Mouse (Mus musculus) embryonic facial prominence, embryonic 10.5 days (tissue): ENCODE results near the gene Inava. TPM values are rescaled to one million over a fixed set of nuclear protein-coding genes. Genes with fewer than 3 reads are reported as not detected.

Experiments used
- DNase-seq: peaks from one replicate; pipeline ENCODE4 v3.0.0-alpha.2; 2017; ENCODE audit warnings: low spot score
- H3K27ac ChIP-seq: fragments of 300-500 bp; sonication (generic); replicated peaks from 2 replicates; pipeline ENCODE4 v1.5.1; 2016; ENCODE audit warnings: mild to moderate bottlenecking
- H3K27me3 ChIP-seq: fragments of 300-500 bp; sonication (generic); replicated peaks from 2 replicates; pipeline ENCODE4 v1.6.1; 2016; ENCODE audit warnings: low read depth, mild to moderate bottlenecking; ENCODE audit not compliant: poor library complexity, severe bottlenecking
- H3K36me3 ChIP-seq: fragments of 300-500 bp; sonication (generic); replicated peaks from 2 replicates; pipeline ENCODE4 v1.6.1; 2016; ENCODE audit warnings: mild to moderate bottlenecking, moderate library complexity
- H3K4me1 ChIP-seq: fragments of 300-500 bp; sonication (generic); 2 replicates; pipeline ENCODE4 v1.6.1; 2016
- H3K4me3 ChIP-seq: fragments of 300-500 bp; sonication (generic); 2 replicates; pipeline ENCODE4 v1.5.1; 2016; ENCODE audit warnings: mild to moderate bottlenecking, moderate library complexity
- H3K9me3 ChIP-seq: fragments of 300-500 bp; sonication (generic); 2 replicates; pipeline ENCODE4 v1.6.1; 2016; ENCODE audit warnings: mild to moderate bottlenecking
- WGBS: fragments of 180-500 bp; shearing (Covaris S2); methylation state at CpG from one replicate; pipeline ENCODE4 v1.1.7; 2016; 5-methylcytosine and 5-hydroxymethylcytosine counted together
- polyA plus RNA-seq: library from polyadenylated mRNA; unstranded; fragments of >200 nt; fragmentation: Nextera tagmentation; extraction: Ambion mirVana; gene quantifications from 2 replicates; pipeline ENCODE4 v1.2.1, GENCODE M21; 2016

Gene Inava
- polyA plus RNA-seq, 1 experiment from 2014 or later, result 24.1 TPM

DNA sequence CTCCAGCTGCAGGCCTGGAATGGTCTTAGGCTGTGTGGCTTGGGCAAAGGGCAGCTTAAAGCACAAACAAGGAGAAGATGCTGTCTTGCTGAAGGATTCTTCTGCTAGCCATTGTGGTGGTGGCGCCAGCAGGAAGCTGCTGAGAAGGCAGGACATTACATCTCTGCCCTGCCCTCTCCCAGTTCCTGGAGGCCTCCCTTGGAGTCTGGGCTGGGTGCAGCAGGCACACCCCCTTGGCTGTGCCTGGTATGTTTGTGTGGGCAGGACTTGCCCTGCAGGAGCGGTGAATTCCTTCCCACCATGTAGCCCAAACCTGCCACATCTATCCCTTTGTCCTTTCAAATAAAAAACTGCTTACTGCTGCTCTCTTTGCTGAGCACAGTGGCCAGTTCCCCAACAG is 57.0 kb downstream of the Inava start:
- Histone ChIP-seq H3K4me1 (peaks cover 29% of the 10 kb centered on the region), H3K4me3 (no peak overlapping the region), H3K27ac (no peak overlapping the region), H3K27me3 (peaks cover 5% of the 10 kb centered on the region; the same call in 1 of the 2 replicates), H3K9me3 (no peaks in the 10 kb centered on the region), H3K36me3 (peaks cover 60% of the 10 kb centered on the region)
- no peak for DNase-seq
- 80% methylated on average over 2 of the region's 2 CpGs for WGBS

DNA sequence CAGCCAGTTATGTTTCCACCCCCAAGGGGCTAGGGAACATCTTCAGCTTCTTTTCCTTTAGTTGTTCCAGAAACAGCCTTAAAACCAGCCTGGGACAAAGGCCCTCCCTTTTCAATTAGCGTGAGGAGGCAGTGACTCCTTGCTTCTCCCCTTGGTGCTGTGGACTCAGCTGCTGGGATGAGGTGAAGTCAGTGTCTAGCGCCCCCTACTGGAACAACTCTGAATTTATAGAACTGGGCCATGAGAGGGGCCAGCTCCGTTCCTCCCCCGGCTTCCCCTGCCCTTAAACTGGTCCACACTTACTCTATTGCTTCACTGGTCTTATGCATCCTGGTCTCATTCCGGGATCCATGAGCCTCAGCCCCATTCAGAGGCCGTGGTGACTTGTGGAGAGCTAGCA is 58.9 kb downstream of the Inava start:
- Histone ChIP-seq H3K36me3 (peaks cover 73% of the 10 kb centered on the region), H3K4me3 (no peak overlapping the region)
- 34% methylated on average over 6 of the region's 6 CpGs for WGBS

DNA sequence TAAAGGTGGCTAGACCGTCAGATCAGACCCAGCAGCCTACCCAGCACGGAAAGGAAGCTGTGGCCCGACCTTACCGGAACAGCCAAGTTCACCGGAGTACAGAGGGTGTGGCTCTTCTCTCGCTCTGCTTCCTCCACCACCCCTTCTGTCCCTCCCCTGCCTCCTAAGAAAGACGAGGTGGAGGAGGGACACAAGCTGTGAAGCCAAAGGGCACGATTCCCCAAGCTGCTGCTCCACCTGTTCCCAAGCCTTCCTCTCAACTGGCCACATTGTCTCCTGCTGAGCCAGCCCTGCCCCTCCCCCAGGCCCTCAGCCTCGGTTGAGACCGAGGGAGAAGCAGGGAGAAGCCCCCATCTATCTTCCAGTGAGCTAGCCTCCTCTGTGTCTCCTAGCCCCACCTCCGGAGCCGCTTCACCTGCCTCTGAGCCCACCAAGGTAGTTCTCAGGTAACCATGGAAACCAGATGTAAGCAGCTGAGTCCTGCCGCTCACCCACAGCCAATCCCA is 59.9 kb downstream of the Inava start:
- H3K27ac ChIP-seq, result peak overlapping the region; percentile 63
- peaks cover 76% of the 10 kb centered on the region for H3K36me3 ChIP-seq
- peaks cover 32% of the 10 kb centered on the region for H3K4me1 ChIP-seq
- H3K4me3 ChIP-seq, result peak overlapping the region; percentile 23; the same call in 1 of the 2 replicates
- peaks cover 6% of the 10 kb centered on the region; the same call in 1 of the 2 replicates for H3K27me3 ChIP-seq
- H3K9me3 ChIP-seq, result no peaks in the 10 kb centered on the region
- DNase-seq, result peak; percentile 42
- 17% methylated on average over 13 of the region's 13 CpGs for WGBS

More for the DNA sequence above, 58.9 kb downstream of the Inava start:
- Histone ChIP-seq H3K27me3 (peaks cover 6% of the 10 kb centered on the region; the same call in 1 of the 2 replicates), H3K27ac (no peak overlapping the region), H3K9me3 (no peaks in the 10 kb centered on the region), H3K4me1 (peaks cover 29% of the 10 kb centered on the region)
- peak; percentile 64 for DNase-seq

DNA sequence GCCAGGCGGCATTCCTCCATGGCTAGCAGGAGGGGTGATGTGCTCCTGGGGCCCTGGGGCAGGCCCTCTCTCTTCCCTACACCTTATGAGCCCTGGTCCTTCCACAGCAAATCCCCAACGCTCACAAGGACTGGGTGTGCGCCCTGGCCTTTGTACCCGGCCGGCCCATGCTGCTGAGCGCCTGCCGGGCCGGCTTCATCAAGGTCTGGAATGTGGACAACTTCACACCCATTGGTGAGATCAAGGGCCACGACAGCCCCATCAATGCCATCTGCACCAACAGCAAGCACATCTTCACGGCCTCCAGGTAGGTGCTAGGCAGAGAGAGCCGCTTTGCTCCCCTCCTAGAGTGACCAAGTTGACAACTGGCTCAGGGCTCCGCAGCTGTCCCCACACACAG is 61.4 kb downstream of the Inava start:
- DNase-seq, result no peak
- Histone ChIP-seq H3K4me1 (peaks cover 32% of the 10 kb centered on the region), H3K27me3 (peaks cover 6% of the 10 kb centered on the region; the same call in 1 of the 2 replicates), H3K36me3 (peaks cover 76% of the 10 kb centered on the region), H3K9me3 (no peaks in the 10 kb centered on the region), H3K27ac (no peak overlapping the region), H3K4me3 (no peak overlapping the region)
- WGBS, result 77% methylated on average over 12 of the region's 12 CpGs

DNA sequence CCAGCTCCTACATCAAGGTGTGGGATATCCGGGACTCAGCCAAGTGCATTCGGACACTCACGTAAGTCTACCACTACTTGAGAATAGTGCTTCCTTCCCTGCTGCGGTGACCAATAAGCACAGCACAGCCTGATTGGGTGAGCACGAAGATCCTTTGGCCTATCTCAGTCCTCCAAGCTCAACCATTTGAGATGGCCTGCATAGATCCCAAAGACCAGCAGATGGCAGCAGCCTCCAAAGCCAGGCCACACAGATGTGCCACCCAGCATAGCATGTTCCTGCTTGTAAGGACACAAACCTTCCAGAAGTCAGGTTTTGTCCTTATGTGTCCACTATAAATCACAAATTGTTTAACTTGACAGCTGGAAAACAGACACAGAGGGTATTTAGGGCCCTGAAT is 64.0 kb downstream of the Inava start:
- Histone ChIP-seq H3K27me3 (peaks cover 6% of the 10 kb centered on the region; the same call in 1 of the 2 replicates), H3K9me3 (no peaks in the 10 kb centered on the region), H3K4me1 (peaks cover 47% of the 10 kb centered on the region), H3K36me3 (peaks cover 72% of the 10 kb centered on the region), H3K27ac (no peak overlapping the region), H3K4me3 (no peak overlapping the region)
- 10% methylated on average over 5 of the region's 5 CpGs for WGBS
- DNase-seq, result peak; percentile 84

DNA sequence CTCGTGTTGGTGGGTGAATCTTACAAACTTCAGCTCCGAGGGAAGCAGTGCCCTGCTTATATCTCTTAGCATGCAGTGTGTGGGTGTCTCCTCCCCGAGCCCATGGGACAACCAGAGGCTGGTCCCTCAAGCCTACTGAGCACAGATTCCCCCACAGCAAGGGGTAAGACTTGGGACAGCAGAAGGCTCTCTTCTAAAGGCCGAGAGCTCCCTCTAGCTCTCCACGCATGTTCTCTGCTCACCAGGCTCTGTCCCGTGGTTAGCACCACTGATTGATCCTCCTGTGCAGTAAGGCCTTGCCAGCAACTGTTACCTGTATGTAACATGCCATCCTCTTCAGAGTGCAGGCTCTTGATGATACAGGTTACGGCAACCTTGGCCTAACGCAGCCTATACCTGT is 66.4 kb downstream of the Inava start:
- H3K27ac ChIP-seq, result no peak overlapping the region
- peaks cover 25% of the 10 kb centered on the region for H3K4me1 ChIP-seq
- no peak for DNase-seq
- 75% methylated on average over 8 of the region's 8 CpGs for WGBS
- no peaks in the 10 kb centered on the region for H3K9me3 ChIP-seq
- H3K27me3 ChIP-seq, result peaks cover 6% of the 10 kb centered on the region; the same call in 1 of the 2 replicates
- no peak overlapping the region for H3K4me3 ChIP-seq
- peaks cover 76% of the 10 kb centered on the region for H3K36me3 ChIP-seq

DNA sequence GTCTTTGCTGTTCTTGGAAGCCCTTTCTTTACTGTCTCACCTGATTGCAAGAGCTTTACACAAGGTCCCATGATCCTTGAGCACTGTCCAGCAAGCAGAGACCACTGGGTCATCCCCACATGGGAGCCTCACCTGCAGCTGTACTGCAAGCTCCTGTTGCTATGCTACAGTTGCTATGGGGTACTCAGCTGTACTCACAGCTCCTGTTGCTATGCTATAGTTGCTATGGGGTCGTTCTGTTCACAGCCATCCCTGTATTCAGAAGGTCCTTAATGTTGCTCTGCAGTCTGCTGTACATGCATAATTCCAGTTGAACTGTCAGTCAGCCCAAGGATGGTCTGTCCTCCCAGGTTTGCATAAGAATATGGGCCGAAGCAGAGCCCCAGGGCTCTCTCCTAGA is 68.6 kb downstream of the Inava start:
- H3K9me3 ChIP-seq, result no peaks in the 10 kb centered on the region
- H3K4me1 ChIP-seq, result peaks cover 20% of the 10 kb centered on the region; the same call in 1 of the 2 replicates
- H3K27me3 ChIP-seq, result no peaks in the 10 kb centered on the region
- H3K27ac ChIP-seq, result no peak overlapping the region
- no peak for DNase-seq
- 73% methylated on average over 2 of the region's 2 CpGs for WGBS
- peaks cover 80% of the 10 kb centered on the region for H3K36me3 ChIP-seq
- no peak overlapping the region for H3K4me3 ChIP-seq

Other genes starting within 250 kb of the Inava start
- gene Igfn1, start 227.9 kb downstream of the Inava start, polyA plus RNA-seq, result 0.04 TPM in 1 of 2 replicates, not detected in the other
- gene Tmem9, start 226.1 kb downstream of the Inava start, polyA plus RNA-seq, result 139 and 142 TPM in 2 replicates
- gene Ascl5, start 183.5 kb downstream of the Inava start, polyA plus RNA-seq, result 0.47 TPM in 1 of 2 replicates, not detected in the other
- 0.06 and 0.16 TPM in 2 replicates for gene Cacna1s, start 181.5 kb downstream of the Inava start, polyA plus RNA-seq
- gene Kif21b, start 102.9 kb downstream of the Inava start, polyA plus RNA-seq, result 6.5 and 7.3 TPM in 2 replicates
- 0.42 and 0.58 TPM in 2 replicates for gene Mroh3, start 21.4 kb downstream of the Inava start, polyA plus RNA-seq
- not detected in 2 replicates for gene Gpr25, start 26.6 kb upstream of the Inava start, polyA plus RNA-seq
- gene Camsap2, start 111.8 kb upstream of the Inava start, polyA plus RNA-seq, result 11.4 and 12.4 TPM in 2 replicates
- gene Ddx59, start 181.0 kb upstream of the Inava start, polyA plus RNA-seq, result 16.9 and 17.8 TPM in 2 replicates
- gene Kif14, start 232.1 kb upstream of the Inava start, polyA plus RNA-seq, result 8.6 and 10.5 TPM in 2 replicates